Mouse (Mus musculus) testis, adult 2 months (tissue): Measurements from ENCODE around the gene Ccne1. TPM values are rescaled to one million over a fixed set of nuclear protein-coding genes. Genes with fewer than 3 reads are reported as not detected.

ENCODE experiments used
- H3K27ac ChIP-seq: fragments of 200-500 bp; 2 replicates; pipeline ENCODE4 v1.5.1; 2012; ENCODE audit warnings: low read depth, low read length; ENCODE audit not compliant: control insufficient read depth, insufficient read depth
- H3K27me3 ChIP-seq: fragments of 200-500 bp; 2 replicates; pipeline ENCODE4 v1.6.1; 2012; ENCODE audit warnings: mild to moderate bottlenecking, low read length, moderate library complexity; ENCODE audit not compliant: control insufficient read depth, insufficient read depth
- H3K36me3 ChIP-seq: fragments of 200-500 bp; 2 replicates; pipeline ENCODE4 v1.6.1; 2012; ENCODE audit warnings: mild to moderate bottlenecking, low read length; ENCODE audit not compliant: control insufficient read depth, insufficient read depth
- H3K4me1 ChIP-seq: fragments of 200-500 bp; 2 replicates; pipeline ENCODE4 v1.6.1; 2012; ENCODE audit warnings: low read length; ENCODE audit not compliant: control insufficient read depth, insufficient read depth
- H3K4me3 ChIP-seq: fragments of 200-500 bp; 2 replicates; pipeline ENCODE4 v1.5.1; 2012; ENCODE audit warnings: low read depth, mild to moderate bottlenecking, low read length, moderate library complexity, mixed read lengths; ENCODE audit not compliant: control insufficient read depth
- CTCF ChIP-seq: fragments of 200-500 bp; IDR thresholded peaks from 2 replicates; pipeline ENCODE4 v1.5.1; 2012; ENCODE audit warnings: low read depth, mild to moderate bottlenecking, inconsistent platforms, low read length, moderate library complexity; ENCODE audit not compliant: control insufficient read depth, insufficient read depth, insufficient replicate concordance
- POLR2A ChIP-seq: fragments of 200-500 bp; IDR thresholded peaks from 2 replicates; pipeline ENCODE4 v1.6.1; 2012; ENCODE audit warnings: low read depth, mild to moderate bottlenecking, inconsistent platforms, low read length, moderate library complexity; ENCODE audit not compliant: control insufficient read depth
- polyA plus RNA-seq: library from polyadenylated mRNA; depleted of rRNA; stranded (reverse); fragments of >200 nt; gene quantifications from 2 replicates; pipeline ENCODE4 v1.2.3, GENCODE M21; 2012

The Ccne1 gene
- polyA plus RNA-seq, 1 experiment: 5.7 TPM

- TF ChIP-seq CTCF (peak; percentile 69; the same call in 1 of the 2 replicates), POLR2A (no peak)
- H3K4me3 ChIP-seq: no peak overlapping the region
- H3K27me3 ChIP-seq: no peaks in the 10 kb centered on the region
- H3K27ac ChIP-seq: no peak overlapping the region
- no peaks in the 10 kb centered on the region for H3K36me3 ChIP-seq
- no peaks in the 10 kb centered on the region for H3K4me1 ChIP-seq
Observed at GRCm38 (mm10) chr7:38118594-38118993, 11.3 kb upstream of the Ccne1 start.

GRCm38 (mm10) chr7:38112451-38112850 is 5.1 kb upstream of the Ccne1 start:
- peaks cover 15% of the 10 kb centered on the region for H3K4me1 ChIP-seq
- H3K36me3 ChIP-seq: no peaks in the 10 kb centered on the region
- H3K4me3 ChIP-seq: no peak overlapping the region
- TF ChIP-seq POLR2A (no peak), CTCF (no peak)
- H3K27me3 ChIP-seq: no peaks in the 10 kb centered on the region
- H3K27ac ChIP-seq: no peak overlapping the region

GRCm38 (mm10) chr7:38111996-38112395 is 4.7 kb upstream of the Ccne1 start:
- H3K36me3 ChIP-seq: no peaks in the 10 kb centered on the region
- no peak overlapping the region for H3K4me3 ChIP-seq
- no peak for TF ChIP-seq CTCF
- TF ChIP-seq POLR2A: no peak
- no peak overlapping the region for H3K27ac ChIP-seq
- H3K27me3 ChIP-seq: no peaks in the 10 kb centered on the region
- peaks cover 15% of the 10 kb centered on the region for H3K4me1 ChIP-seq

GRCm38 (mm10) chr7:38108260-38108632 is 912 bp upstream of the Ccne1 start:
- Histone ChIP-seq H3K36me3 (no peaks in the 10 kb centered on the region), H3K4me1 (peaks cover 19% of the 10 kb centered on the region), H3K27me3 (no peaks in the 10 kb centered on the region), H3K4me3 (peak overlapping the region; percentile 83), H3K27ac (peak overlapping the region; percentile 45)
- TF ChIP-seq POLR2A (no peak), CTCF (no peak)

GRCm38 (mm10) chr7:38106711-38107311 is 523 bp downstream of the Ccne1 start:
- no peaks in the 10 kb centered on the region for H3K36me3 ChIP-seq
- H3K27me3 ChIP-seq: no peaks in the 10 kb centered on the region
- H3K4me1 ChIP-seq: peaks cover 10% of the 10 kb centered on the region
- H3K27ac ChIP-seq: peak overlapping the region; percentile 64
- TF ChIP-seq CTCF: no peak
- TF ChIP-seq POLR2A: 0 out of 2 replicates have a peak, but pooled peaks have one; percentile 8
- H3K4me3 ChIP-seq: peak overlapping the region; percentile 95

- TF ChIP-seq POLR2A (no peak), CTCF (no peak)
- Histone ChIP-seq H3K27me3 (no peaks in the 10 kb centered on the region), H3K4me3 (no peak overlapping the region), H3K27ac (no peak overlapping the region), H3K4me1 (peaks cover 8% of the 10 kb centered on the region), H3K36me3 (0 out of 2 replicates have a peak, but pooled peaks cover 1% of the 10 kb centered on the region)
Observed at GRCm38 (mm10) chr7:38105379-38105778, 2.0 kb downstream of the Ccne1 start.

GRCm38 (mm10) chr7:38104097-38104496 is 3.2 kb downstream of the Ccne1 start:
- TF ChIP-seq CTCF: no peak
- TF ChIP-seq POLR2A: no peak
- Histone ChIP-seq H3K27me3 (no peaks in the 10 kb centered on the region), H3K4me3 (no peak overlapping the region), H3K27ac (no peak overlapping the region), H3K36me3 (peaks cover 1% of the 10 kb centered on the region; the same call in 1 of the 2 replicates), H3K4me1 (peaks cover 8% of the 10 kb centered on the region)

- H3K4me1 ChIP-seq: no peaks in the 10 kb centered on the region
- no peak overlapping the region for H3K4me3 ChIP-seq
- H3K27ac ChIP-seq: no peak overlapping the region
- no peaks in the 10 kb centered on the region; the same call in 1 of the 2 replicates for H3K36me3 ChIP-seq
- H3K27me3 ChIP-seq: no peaks in the 10 kb centered on the region
- TF ChIP-seq POLR2A (no peak), CTCF (no peak)
Observed at GRCm38 (mm10) chr7:38094353-38094752, 13.0 kb downstream of the Ccne1 start.
